Mouse (Mus musculus) olfactory bulb, adult 2 months (tissue): ENCODE data around the gene Adh6b.

ENCODE experiments used
- CTCF ChIP-seq: fragments of 200-500 bp; IDR thresholded peaks from 2 replicates; pipeline ENCODE4 v1.5.1; 2012; ENCODE audit warnings: low read depth, mild to moderate bottlenecking, low read length, moderate library complexity; ENCODE audit not compliant: insufficient read depth
- POLR2A ChIP-seq: fragments of 200-500 bp; IDR thresholded peaks from 2 replicates; pipeline ENCODE4 v1.6.1; 2012; ENCODE audit warnings: mild to moderate bottlenecking, low read depth, low read length, moderate library complexity; ENCODE audit not compliant: insufficient read depth

- TF ChIP-seq CTCF (no peak), POLR2A (no peak)
These were observed 33.6 kb downstream of the Adh6b start for GRCm38 (mm10) chr3:138375148-138375547.
